Mouse (Mus musculus) myocyte (in vitro differentiated cells): ENCODE data around the gene Aadat.

Experiments used
- MYOD1 ChIP-seq, 3 experiments: IDR thresholded peaks; one replicate each; pipeline ENCODE4 v1.6.1; 2011; ENCODE audit warnings: control low read depth in 2 of 3, low read depth in 2 of 3, mild to moderate bottlenecking in 2 of 3, moderate library complexity in 1 of 3; ENCODE audit not compliant: insufficient read length in 2 of 3, control insufficient read depth in 1 of 3
- POLR2A ChIP-seq: IDR thresholded peaks from one replicate; pipeline ENCODE4 v1.6.1; 2011; ENCODE audit warnings: low read depth, mild to moderate bottlenecking, control low read depth, moderate library complexity; ENCODE audit not compliant: insufficient read length

DNA sequence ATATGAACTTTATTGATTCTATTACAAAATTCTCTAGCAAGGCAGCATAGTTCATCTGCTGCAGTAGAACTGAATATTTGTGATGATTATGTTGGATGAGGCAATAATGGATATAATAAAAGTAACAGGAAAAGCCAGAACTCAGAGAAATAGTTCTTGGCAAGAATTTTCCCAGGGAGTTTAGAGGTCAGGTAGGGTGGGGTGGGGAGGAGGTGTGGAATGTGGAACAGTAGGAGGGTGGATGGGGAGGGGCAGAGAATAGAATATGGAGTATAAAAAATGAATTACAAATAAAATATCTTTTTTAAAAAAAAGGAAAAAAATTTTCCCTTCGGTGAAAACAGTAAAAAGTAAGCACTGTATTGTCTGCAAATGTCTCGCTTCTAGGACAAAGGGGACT lies 13.9 kb upstream of the Aadat start:
- TF ChIP-seq MYOD1 (IDR thresholded peaks at IDR 0.05; ENCODE audit: control insufficient read depth in 1 of 3, insufficient read length in 2 of 3, low read depth in 2 of 3) (no peak), POLR2A (no peak)
